Mouse (Mus musculus): Measurements from ENCODE around the gene Rabl6. TPM values are rescaled to one million over a fixed set of nuclear protein-coding genes. Genes with fewer than 3 reads are reported as not detected.

Gene Rabl6
- polyA plus RNA-seq (2015; fragmentation: Nextera tagmentation; extraction: Ambion mirVana): 45.8 and 52.7 TPM in 2 replicates

- no peaks in the 10 kb centered on the region for H3K36me3 ChIP-seq (ENCODE audit: control insufficient read depth, insufficient read depth, low read length)
- ATAC-seq: peak; percentile 93
- H3K4me2 ChIP-seq (ENCODE audit: low read depth, low read length): peak within 1 kb of the TSS; percentile 59
- H3K27ac ChIP-seq (ENCODE audit: low read length): peak within 1 kb of the TSS; percentile 93
- peaks cover 16% of the 10 kb centered on the region for H3K4me1 ChIP-seq (ENCODE audit: control insufficient read depth, insufficient read depth, low read length)
- no peaks in the 10 kb centered on the region for H3K27me3 ChIP-seq (replicated peaks; ENCODE audit: control insufficient read depth, insufficient read depth, low read length)
- no peaks in the 10 kb centered on the region for H3K9me3 ChIP-seq (ENCODE audit: control insufficient read depth, low read length)
- peak within 1 kb of the TSS; percentile 100 for H3K4me3 ChIP-seq (ENCODE audit: low read length)
- WGBS: under 1% methylated on average over 79 of the region's 80 CpGs
- H3K9ac ChIP-seq (ENCODE audit: low read depth, low read length): peak within 1 kb of the TSS; percentile 99
These were observed at the start of gene Rabl6 for GRCm38 (mm10) chr2:25607761-25608622. TSS of gene Rabl6 (minus strand) at chr2:25608521.

DNA sequence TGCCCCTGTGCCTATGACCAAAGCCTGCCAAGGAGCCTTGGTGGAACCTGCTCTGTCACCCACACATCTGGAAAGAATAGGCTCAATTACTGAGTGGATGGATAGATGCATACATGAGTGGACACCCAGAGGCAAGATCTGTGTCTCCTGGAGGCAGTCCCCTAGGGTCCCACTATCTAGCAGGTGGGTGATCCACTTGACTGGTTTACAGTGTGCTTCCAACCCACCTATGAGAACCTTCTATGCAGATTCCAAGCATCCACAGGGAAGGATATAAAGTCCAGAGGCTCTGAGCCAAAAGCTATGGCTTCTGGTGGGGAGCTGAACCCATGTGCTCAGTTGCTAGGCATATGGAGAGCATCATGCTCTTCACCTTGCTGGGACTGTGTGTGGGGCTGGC lies 49.3 kb upstream of the Rabl6 start, which contains the start of gene Lcn5:
TSS of gene Lcn5 (plus strand) at position 301 of the 400 bp plus-strand sequence.
- ATAC-seq: no peak
- H3K9ac ChIP-seq (ENCODE audit: low read depth, low read length): no peak within 1 kb of the TSS
- H3K9me3 ChIP-seq (ENCODE audit: control insufficient read depth, low read length): no peaks in the 10 kb centered on the region
- no peak within 1 kb of the TSS for H3K4me3 ChIP-seq (ENCODE audit: low read length)
- no peaks in the 10 kb centered on the region for H3K4me1 ChIP-seq (ENCODE audit: control insufficient read depth, insufficient read depth, low read length)
- H3K27me3 ChIP-seq (replicated peaks; ENCODE audit: control insufficient read depth, insufficient read depth, low read length): no peaks in the 10 kb centered on the region
- no peak within 1 kb of the TSS for H3K27ac ChIP-seq (ENCODE audit: low read length)
- H3K4me2 ChIP-seq (ENCODE audit: low read depth, low read length): no peak within 1 kb of the TSS
- H3K36me3 ChIP-seq (ENCODE audit: control insufficient read depth, insufficient read depth, low read length): no peaks in the 10 kb centered on the region

- no peak overlapping the region for H3K4me3 ChIP-seq (ENCODE audit: low read length)
- H3K36me3 ChIP-seq (ENCODE audit: control insufficient read depth, insufficient read depth, low read length): no peaks in the 10 kb centered on the region
- no peaks in the 10 kb centered on the region for H3K9me3 ChIP-seq (ENCODE audit: control insufficient read depth, low read length)
- no peak overlapping the region for H3K4me2 ChIP-seq (ENCODE audit: low read depth, low read length)
- ATAC-seq: no peak
- WGBS: 78% methylated on average over 4 of the region's 4 CpGs
- no peaks in the 10 kb centered on the region for H3K4me1 ChIP-seq (ENCODE audit: control insufficient read depth, insufficient read depth, low read length)
- no peak overlapping the region for H3K9ac ChIP-seq (ENCODE audit: low read depth, low read length)
- no peaks in the 10 kb centered on the region for H3K27me3 ChIP-seq (replicated peaks; ENCODE audit: control insufficient read depth, insufficient read depth, low read length)
- no peak overlapping the region for H3K27ac ChIP-seq (ENCODE audit: low read length)
These were observed 48.9 kb upstream of the Rabl6 start for GRCm38 (mm10) chr2:25657246-25657645.

DNA sequence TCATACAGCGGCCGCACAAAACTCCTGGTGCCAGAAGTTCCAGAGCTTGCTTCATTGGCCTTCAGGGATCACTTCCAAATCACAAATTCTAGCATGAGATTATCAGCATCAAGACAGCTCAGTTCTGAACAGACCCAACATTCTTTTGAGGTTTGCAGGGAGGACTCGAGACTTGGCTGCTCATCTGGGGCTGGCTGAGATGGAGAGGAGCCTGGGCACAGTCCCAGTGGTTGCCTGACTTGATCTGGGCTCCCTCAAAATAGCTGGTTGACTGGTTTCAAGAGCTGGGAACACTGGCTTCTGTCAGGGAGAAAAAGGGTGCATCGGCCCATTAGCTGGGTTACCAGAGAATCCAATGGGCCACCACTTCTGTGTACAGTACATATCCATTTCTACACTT lies 48.4 kb upstream of the Rabl6 start:
- Histone ChIP-seq H3K36me3 (ENCODE audit: control insufficient read depth, insufficient read depth, low read length) (no peaks in the 10 kb centered on the region), H3K9me3 (ENCODE audit: control insufficient read depth, low read length) (no peaks in the 10 kb centered on the region), H3K4me3 (ENCODE audit: low read length) (no peak overlapping the region), H3K4me1 (ENCODE audit: control insufficient read depth, insufficient read depth, low read length) (no peaks in the 10 kb centered on the region), H3K4me2 (ENCODE audit: low read depth, low read length) (no peak overlapping the region), H3K27ac (ENCODE audit: low read length) (no peak overlapping the region), H3K27me3 (replicated peaks; ENCODE audit: control insufficient read depth, insufficient read depth, low read length) (no peaks in the 10 kb centered on the region), H3K9ac (ENCODE audit: low read depth, low read length) (no peak overlapping the region)
- ATAC-seq: no peak
- 86% methylated on average over 4 of the region's 4 CpGs for WGBS

- no peak for ATAC-seq
- no peak overlapping the region for H3K9ac ChIP-seq (ENCODE audit: low read depth, low read length)
- WGBS: 79% methylated on average over 1 of the region's 1 CpGs
- no peak overlapping the region for H3K27ac ChIP-seq (ENCODE audit: low read length)
- H3K27me3 ChIP-seq (replicated peaks; ENCODE audit: control insufficient read depth, insufficient read depth, low read length): no peaks in the 10 kb centered on the region
- no peaks in the 10 kb centered on the region for H3K36me3 ChIP-seq (ENCODE audit: control insufficient read depth, insufficient read depth, low read length)
- no peaks in the 10 kb centered on the region for H3K4me1 ChIP-seq (ENCODE audit: control insufficient read depth, insufficient read depth, low read length)
- no peak overlapping the region for H3K4me3 ChIP-seq (ENCODE audit: low read length)
- no peak overlapping the region for H3K4me2 ChIP-seq (ENCODE audit: low read depth, low read length)
- no peaks in the 10 kb centered on the region for H3K9me3 ChIP-seq (ENCODE audit: control insufficient read depth, low read length)
These were observed 46.2 kb upstream of the Rabl6 start for GRCm38 (mm10) chr2:25654502-25654901.

GRCm38 (mm10) chr2:25652902-25653301 lies 44.6 kb upstream of the Rabl6 start, which contains the start of gene Lcn8:
TSS of gene Lcn8 (plus strand) at chr2:25653120.
- no peaks in the 10 kb centered on the region for H3K9me3 ChIP-seq (ENCODE audit: control insufficient read depth, low read length)
- H3K4me3 ChIP-seq (ENCODE audit: low read length): no peak within 1 kb of the TSS
- no peak within 1 kb of the TSS for H3K27ac ChIP-seq (ENCODE audit: low read length)
- no peak within 1 kb of the TSS for H3K9ac ChIP-seq (ENCODE audit: low read depth, low read length)
- H3K4me2 ChIP-seq (ENCODE audit: low read depth, low read length): no peak within 1 kb of the TSS
- H3K27me3 ChIP-seq (replicated peaks; ENCODE audit: control insufficient read depth, insufficient read depth, low read length): no peaks in the 10 kb centered on the region
- no peaks in the 10 kb centered on the region for H3K4me1 ChIP-seq (ENCODE audit: control insufficient read depth, insufficient read depth, low read length)
- no peaks in the 10 kb centered on the region for H3K36me3 ChIP-seq (ENCODE audit: control insufficient read depth, insufficient read depth, low read length)
- 83% methylated on average over 2 of the region's 2 CpGs for WGBS
- ATAC-seq: no peak

GRCm38 (mm10) chr2:25639890-25640289 lies 31.6 kb upstream of the Rabl6 start:
- ATAC-seq: no peak
- no peaks in the 10 kb centered on the region for H3K27me3 ChIP-seq (replicated peaks; ENCODE audit: control insufficient read depth, insufficient read depth, low read length)
- 18% methylated on average over 6 of the region's 6 CpGs for WGBS
- H3K27ac ChIP-seq (ENCODE audit: low read length): no peak overlapping the region
- H3K9ac ChIP-seq (ENCODE audit: low read depth, low read length): no peak overlapping the region
- no peaks in the 10 kb centered on the region for H3K9me3 ChIP-seq (ENCODE audit: control insufficient read depth, low read length)
- no peak overlapping the region for H3K4me3 ChIP-seq (ENCODE audit: low read length)
- H3K4me2 ChIP-seq (ENCODE audit: low read depth, low read length): no peak overlapping the region
- no peaks in the 10 kb centered on the region for H3K4me1 ChIP-seq (ENCODE audit: control insufficient read depth, insufficient read depth, low read length)
- H3K36me3 ChIP-seq (ENCODE audit: control insufficient read depth, insufficient read depth, low read length): no peaks in the 10 kb centered on the region

DNA sequence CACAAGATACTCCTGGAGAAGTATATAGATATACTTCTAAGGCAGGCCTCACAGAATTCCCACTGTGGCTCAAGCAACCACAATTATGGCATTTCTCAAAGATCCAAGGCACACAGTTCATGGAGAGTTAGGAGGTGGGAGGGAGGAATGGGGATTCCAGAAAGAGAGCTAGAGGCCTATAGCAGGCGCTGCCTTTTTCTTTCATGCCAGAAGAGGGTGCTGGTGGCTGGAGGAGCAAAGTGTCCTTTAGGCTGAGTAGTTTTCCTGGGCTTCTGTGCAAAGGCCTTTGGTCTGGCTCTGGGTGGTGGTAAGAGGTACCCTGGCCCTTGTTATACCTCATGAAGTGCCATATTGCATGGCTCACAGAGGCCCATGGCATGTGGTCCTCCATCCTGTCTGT lies 25.7 kb upstream of the Rabl6 start:
- no peak overlapping the region for H3K4me2 ChIP-seq (ENCODE audit: low read depth, low read length)
- H3K27ac ChIP-seq (ENCODE audit: low read length): no peak overlapping the region
- no peaks in the 10 kb centered on the region for H3K36me3 ChIP-seq (ENCODE audit: control insufficient read depth, insufficient read depth, low read length)
- no peaks in the 10 kb centered on the region for H3K27me3 ChIP-seq (replicated peaks; ENCODE audit: control insufficient read depth, insufficient read depth, low read length)
- no peaks in the 10 kb centered on the region for H3K4me1 ChIP-seq (ENCODE audit: control insufficient read depth, insufficient read depth, low read length)
- no peak for ATAC-seq
- H3K9me3 ChIP-seq (ENCODE audit: control insufficient read depth, low read length): no peaks in the 10 kb centered on the region
- no peak overlapping the region for H3K9ac ChIP-seq (ENCODE audit: low read depth, low read length)
- 58% methylated on average over 1 of the region's 1 CpGs for WGBS
- no peak overlapping the region for H3K4me3 ChIP-seq (ENCODE audit: low read length)

DNA sequence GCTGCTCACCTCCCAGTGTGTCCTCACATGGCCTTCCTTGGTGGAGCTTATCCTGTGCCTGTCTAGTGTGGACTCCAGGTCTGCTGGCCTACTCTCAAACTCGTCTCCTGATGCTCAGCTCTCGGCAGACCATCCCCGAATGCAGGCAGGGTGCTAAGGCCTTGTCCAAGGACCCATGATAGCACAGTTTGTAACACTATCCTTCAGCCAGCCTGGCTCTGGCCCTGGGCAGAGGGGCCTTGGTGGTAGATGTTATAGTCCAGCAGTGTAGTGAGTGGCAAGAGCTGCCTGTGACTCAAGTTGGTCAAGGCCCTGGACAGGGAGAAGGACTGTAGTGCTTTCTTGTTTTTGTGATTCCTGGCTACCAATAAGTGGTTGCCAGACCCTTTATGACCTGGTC lies 25.3 kb upstream of the Rabl6 start:
- no peak overlapping the region for H3K4me2 ChIP-seq (ENCODE audit: low read depth, low read length)
- H3K4me1 ChIP-seq (ENCODE audit: control insufficient read depth, insufficient read depth, low read length): no peaks in the 10 kb centered on the region
- no peaks in the 10 kb centered on the region for H3K9me3 ChIP-seq (ENCODE audit: control insufficient read depth, low read length)
- H3K27ac ChIP-seq (ENCODE audit: low read length): no peak overlapping the region
- no peak overlapping the region for H3K4me3 ChIP-seq (ENCODE audit: low read length)
- ATAC-seq: no peak
- H3K36me3 ChIP-seq (ENCODE audit: control insufficient read depth, insufficient read depth, low read length): no peaks in the 10 kb centered on the region
- no peak overlapping the region for H3K9ac ChIP-seq (ENCODE audit: low read depth, low read length)
- H3K27me3 ChIP-seq (replicated peaks; ENCODE audit: control insufficient read depth, insufficient read depth, low read length): no peaks in the 10 kb centered on the region
- 87% methylated on average over 3 of the region's 3 CpGs for whole genome bisulfite sequencing
